Mouse (Mus musculus) gastrocnemius, postnatal 25 days (tissue): ENCODE measurements around the gene Slc4a1. TPM values are rescaled to one million over a fixed set of nuclear protein-coding genes. Genes with fewer than 3 reads are reported as not detected.
A peak's percentile ranks its signal among the peaks of the same experiment; 100 is the strongest.

Experiments used
- DNase-seq: peaks from one replicate; pipeline ENCODE4 v3.0.0; 2022
- total RNA-seq, 2 experiments: library from RNA; stranded (reverse); gene quantifications; 1 replicate in 1 of 2; 2 replicates in 1 of 2; pipeline ENCODE4 v1.2.3; 2021

Gene Slc4a1
- total RNA-seq, 2 experiments from 2014 or later, result 0.08 to 0.56 TPM

- peak; percentile 83 for DNase-seq
Measured at GRCm38 (mm10) chr11:102320686-102321005, 45.4 kb downstream of the Slc4a1 start.

- peak; percentile 85 for DNase-seq
Measured at GRCm38 (mm10) chr11:102319941-102320685, 45.9 kb downstream of the Slc4a1 start.

GRCm38 (mm10) chr11:102319410-102319792, 46.6 kb downstream of the Slc4a1 start, which contains the start of gene Ubtf:
Gene Ubtf (minus strand): TSS chr11:102319742.
- peak; percentile 89 for DNase-seq

GRCm38 (mm10) chr11:102318576-102319409, 47.2 kb downstream of the Slc4a1 start:
- DNase-seq, result peak; percentile 67

- DNase-seq, result peak; percentile 89
Measured at GRCm38 (mm10) chr11:102317901-102318575, 48.0 kb downstream of the Slc4a1 start.

GRCm38 (mm10) chr11:102317298-102317900, 48.6 kb downstream of the Slc4a1 start:
- DNase-seq, result peak; percentile 77

- peak; percentile 94 for DNase-seq
Measured at GRCm38 (mm10) chr11:102316572-102317297, 49.3 kb downstream of the Slc4a1 start.

- DNase-seq, result no peak
Measured at GRCm38 (mm10) chr11:102315690-102316571, 50.1 kb downstream of the Slc4a1 start.

- no peak for DNase-seq
Measured at GRCm38 (mm10) chr11:102314321-102314720, 51.7 kb downstream of the Slc4a1 start.

- DNase-seq, result no peak
Measured at GRCm38 (mm10) chr11:102312586-102312985, 53.4 kb downstream of the Slc4a1 start.

GRCm38 (mm10) chr11:102311966-102312365, 54.0 kb downstream of the Slc4a1 start:
- no peak for DNase-seq

- no peak for DNase-seq
Measured at GRCm38 (mm10) chr11:102310768-102311695, 55.0 kb downstream of the Slc4a1 start.

GRCm38 (mm10) chr11:102309821-102310617, 56.0 kb downstream of the Slc4a1 start:
- no peak for DNase-seq

- DNase-seq, result peak; percentile 95
Measured at GRCm38 (mm10) chr11:102308979-102309378, 57.0 kb downstream of the Slc4a1 start.

- DNase-seq, result no peak
Measured at GRCm38 (mm10) chr11:102308104-102308503, 57.9 kb downstream of the Slc4a1 start.

GRCm38 (mm10) chr11:102305359-102305758, 60.6 kb downstream of the Slc4a1 start:
- no peak for DNase-seq

GRCm38 (mm10) chr11:102304141-102304540, 61.9 kb downstream of the Slc4a1 start:
- DNase-seq, result no peak

GRCm38 (mm10) chr11:102299839-102300238, 66.2 kb downstream of the Slc4a1 start:
- no peak for DNase-seq
